Mouse (Mus musculus) stomach, postnatal 0 days (tissue): ENCODE measurements around the gene Ccm2. TPM values are rescaled to one million over a fixed set of nuclear protein-coding genes. Genes with fewer than 3 reads are reported as not detected.
A peak's percentile ranks its signal among the peaks of the same experiment; 100 is the strongest.

Source experiments
- ATAC-seq: fragments of 200-750 bp; cut with Nextera tagmentation; 2 replicates; pipeline ENCODE4 v1.8.0; 2017; ENCODE audit not compliant: low FRiP score, low TSS enrichment
- DNase-seq: peaks from one replicate; pipeline ENCODE4 v3.0.0-alpha.2; 2016; ENCODE audit warnings: low spot score
- H3K27ac ChIP-seq: fragments of 300-500 bp; sonication (generic); replicated peaks from 2 replicates; pipeline ENCODE4 v1.5.1; 2014; ENCODE audit warnings: mild to moderate bottlenecking, control low read depth
- H3K27me3 ChIP-seq: fragments of 300-500 bp; sonication (generic); 2 replicates; pipeline ENCODE4 v1.6.1; 2014; ENCODE audit warnings: low read length; ENCODE audit not compliant: control insufficient read depth, insufficient read depth
- H3K36me3 ChIP-seq: fragments of 300-500 bp; sonication (generic); 2 replicates; pipeline ENCODE4 v1.6.1; 2014; ENCODE audit warnings: low read length, mixed read lengths; ENCODE audit not compliant: control insufficient read depth, insufficient read depth
- H3K4me1 ChIP-seq: fragments of 300-500 bp; sonication (generic); replicated peaks from 2 replicates; pipeline ENCODE4 v1.6.1; 2014; ENCODE audit warnings: antibody characterized with exemption; ENCODE audit not compliant: control insufficient read depth, insufficient read depth
- H3K4me2 ChIP-seq: fragments of 300-500 bp; sonication (generic); replicated peaks from 2 replicates; pipeline ENCODE4 v1.6.1; 2014; ENCODE audit warnings: low read depth, mild to moderate bottlenecking, control low read depth, moderate library complexity
- H3K4me3 ChIP-seq: fragments of 300-500 bp; sonication (generic); 2 replicates; pipeline ENCODE4 v1.5.1; 2014; ENCODE audit warnings: low read depth, low read length, control low read depth
- H3K9ac ChIP-seq: fragments of 300-500 bp; sonication (generic); 2 replicates; pipeline ENCODE4 v1.6.1; 2014; ENCODE audit warnings: mild to moderate bottlenecking, low read length, control low read depth, mixed read lengths
- H3K9me3 ChIP-seq: fragments of 300-500 bp; sonication (generic); 2 replicates; pipeline ENCODE4 v1.6.1; 2016; ENCODE audit warnings: low read length; ENCODE audit not compliant: control insufficient read depth
- CTCF ChIP-seq: IDR thresholded peaks from 2 replicates; pipeline ENCODE4 v1.5.1; 2016; ENCODE audit warnings: antibody characterized with exemption, low read depth, mild to moderate bottlenecking, moderate library complexity
- EP300 ChIP-seq: optimal IDR thresholded peaks from 2 replicates; pipeline ENCODE3; 2016; ENCODE audit warnings: antibody characterized with exemption
- WGBS: fragments of 180-500 bp; shearing (Covaris S2); extraction: QIAGEN DNeasy Blood & Tissue Kit; methylation state at CpG from one replicate; pipeline ENCODE4 v1.1.7; 2014; 5-methylcytosine and 5-hydroxymethylcytosine counted together
- polyA plus RNA-seq: library from polyadenylated mRNA; unstranded; fragments of >200 nt; fragmentation: Nextera tagmentation; extraction: Ambion mirVana; gene quantifications from 2 replicates; pipeline ENCODE4 v1.2.1, GENCODE M21; 2015

The Ccm2 gene
- polyA plus RNA-seq, 1 experiment from 2014 or later = 45.7 TPM

- no peak for TF ChIP-seq EP300
- TF ChIP-seq CTCF = no peak
- H3K27ac ChIP-seq = no peak overlapping the region
- H3K36me3 ChIP-seq = no peaks in the 10 kb centered on the region
- no peak for ATAC-seq
- no peaks in the 10 kb centered on the region for H3K4me1 ChIP-seq
- H3K4me2 ChIP-seq = no peak overlapping the region
- H3K9me3 ChIP-seq = no peaks in the 10 kb centered on the region
- DNase-seq = no peak
- no peak overlapping the region for H3K4me3 ChIP-seq
- 84% methylated on average over 4 of the region's 4 CpGs for WGBS
- H3K27me3 ChIP-seq = no peaks in the 10 kb centered on the region
- no peak overlapping the region for H3K9ac ChIP-seq
These were observed 19.8 kb downstream of the Ccm2 start for GRCm38 (mm10) chr11:6566496-6566895.

- no peaks in the 10 kb centered on the region for H3K9me3 ChIP-seq
- H3K36me3 ChIP-seq = no peaks in the 10 kb centered on the region
- no peak for TF ChIP-seq EP300
- H3K4me1 ChIP-seq = no peaks in the 10 kb centered on the region
- H3K27me3 ChIP-seq = no peaks in the 10 kb centered on the region
- 81% methylated on average over 8 of the region's 8 CpGs for WGBS
- DNase-seq (no peak), ATAC-seq (no peak; the same call in 1 of the 2 replicates)
- no peak overlapping the region for H3K4me3 ChIP-seq
- H3K9ac ChIP-seq = no peak overlapping the region
- H3K4me2 ChIP-seq = no peak overlapping the region
- peak overlapping the region; percentile 63 for H3K27ac ChIP-seq
These were observed 21.3 kb downstream of the Ccm2 start for GRCm38 (mm10) chr11:6567951-6568350.

GRCm38 (mm10) chr11:6568584-6569409, 22.1 kb downstream of the Ccm2 start:
- Histone ChIP-seq H3K9ac (0 out of 2 replicates have a peak overlapping the region, but pooled peaks have one; percentile 35), H3K9me3 (no peaks in the 10 kb centered on the region), H3K27ac (peak overlapping the region; percentile 73), H3K4me1 (no peaks in the 10 kb centered on the region), H3K4me2 (peak overlapping the region; percentile 18), H3K36me3 (no peaks in the 10 kb centered on the region), H3K27me3 (no peaks in the 10 kb centered on the region), H3K4me3 (peak overlapping the region; percentile 4; the same call in 1 of the 2 replicates)
- TF ChIP-seq EP300 (no peak), CTCF (peak; percentile 59)
- peak; percentile 59 for ATAC-seq
- no peak for DNase-seq
- 44% methylated on average over 11 of the region's 11 CpGs for WGBS

- 45% methylated on average over 3 of the region's 3 CpGs for WGBS
These were observed 22.7 kb downstream of the Ccm2 start for GRCm38 (mm10) chr11:6569410-6569777.

GRCm38 (mm10) chr11:6576151-6576550, 29.5 kb downstream of the Ccm2 start:
- 89% methylated on average over 3 of the region's 3 CpGs for WGBS

More at GRCm38 (mm10) chr11:6569410-6569777, 22.7 kb downstream of the Ccm2 start:
- Histone ChIP-seq H3K4me1 (no peaks in the 10 kb centered on the region), H3K27me3 (no peaks in the 10 kb centered on the region), H3K9ac (no peak overlapping the region), H3K27ac (peak overlapping the region; percentile 73; the same call in 1 of the 2 replicates), H3K36me3 (no peaks in the 10 kb centered on the region), H3K4me3 (peak overlapping the region; percentile 4; the same call in 1 of the 2 replicates), H3K9me3 (no peaks in the 10 kb centered on the region), H3K4me2 (0 out of 2 replicates have a peak overlapping the region, but pooled peaks have one; percentile 18)
- TF ChIP-seq EP300 (no peak), CTCF (no peak)
- ATAC-seq (0 out of 2 replicates have a peak, but pooled peaks have one; percentile 15), DNase-seq (no peak)

GRCm38 (mm10) chr11:6579361-6579760, 32.7 kb downstream of the Ccm2 start:
- TF ChIP-seq CTCF (no peak), EP300 (no peak)
- ATAC-seq (no peak), DNase-seq (no peak)
- H3K9me3 ChIP-seq = no peaks in the 10 kb centered on the region
- H3K4me3 ChIP-seq = no peak overlapping the region
- 77% methylated on average over 7 of the region's 7 CpGs for WGBS
- 0 out of 2 replicates have a peak, but pooled peaks cover 7% of the 10 kb centered on the region for H3K36me3 ChIP-seq
- no peaks in the 10 kb centered on the region for H3K4me1 ChIP-seq
- H3K9ac ChIP-seq = no peak overlapping the region
- H3K27ac ChIP-seq = no peak overlapping the region
- H3K4me2 ChIP-seq = no peak overlapping the region
- H3K27me3 ChIP-seq = no peaks in the 10 kb centered on the region

More at GRCm38 (mm10) chr11:6576151-6576550, 29.5 kb downstream of the Ccm2 start:
- Histone ChIP-seq H3K9me3 (no peaks in the 10 kb centered on the region), H3K4me3 (no peak overlapping the region), H3K4me1 (no peaks in the 10 kb centered on the region), H3K36me3 (0 out of 2 replicates have a peak, but pooled peaks cover 7% of the 10 kb centered on the region), H3K4me2 (no peak overlapping the region), H3K27me3 (no peaks in the 10 kb centered on the region), H3K9ac (no peak overlapping the region), H3K27ac (no peak overlapping the region)
- TF ChIP-seq CTCF (no peak), EP300 (no peak)
- ATAC-seq = no peak
- no peak for DNase-seq
